ENCODE assay signal across 27 mouse cellular contexts in genomic region chr17:70664484-70665040, GRCm38 (mm10).
DNase-seq lines count a peak whose midpoint lies in the region; ATAC-seq and TF ChIP-seq lines count a peak whose summit lies in the region.
"Had no signal": no experiment of that assay in that cellular context is flagged by ENCODE, and none has a peak within 500 bp of the region (broad histone marks: within the 10 kb centered on the region; RNA-seq: fewer than 3 reads in every experiment).

No protein-coding gene starts in this region.

- no peak overlapping the region for H3K9ac ChIP-seq in hindbrain, embryonic 13.5 days
- no peak overlapping the region for H3K9ac ChIP-seq in midbrain, embryonic 12.5 days (replicated peaks)
- no peak overlapping the region for H3K9ac ChIP-seq in midbrain, postnatal 0 days (replicated peaks; ENCODE audit: low read length, poor library complexity, severe bottlenecking)
- H3K9ac ChIP-seq: embryonic facial prominence, embryonic 12.5 days; embryonic facial prominence, embryonic 15.5 days; forebrain, postnatal 0 days; heart, embryonic 12.5 days; heart, embryonic 15.5 days; hindbrain, embryonic 12.5 days had no signal

- no peak overlapping the region for H3K4me3 ChIP-seq in hindbrain, embryonic 10.5 days
- H3K4me3 ChIP-seq in hindbrain, embryonic 13.5 days = no peak overlapping the region
- H3K4me3 ChIP-seq in layer of hippocampus, adult 2 months = no peak overlapping the region
- H3K4me3 ChIP-seq in midbrain, embryonic 12.5 days = no peak overlapping the region
- no peak overlapping the region for H3K4me3 ChIP-seq in midbrain, postnatal 0 days (ENCODE audit: low read depth, low read length)
- H3K4me3 ChIP-seq: embryonic facial prominence, embryonic 12.5 days; embryonic facial prominence, embryonic 15.5 days; gastrocnemius, adult 2 months; heart, embryonic 12.5 days; heart, embryonic 15.5 days; hindbrain, embryonic 12.5 days had no signal

- H3K4me2 ChIP-seq in hindbrain, embryonic 13.5 days = no peak overlapping the region
- no peak overlapping the region for H3K4me2 ChIP-seq in midbrain, embryonic 12.5 days (replicated peaks)
- H3K4me2 ChIP-seq in midbrain, postnatal 0 days (ENCODE audit: low read depth, low read length, poor library complexity, severe bottlenecking) = no peak overlapping the region
- H3K4me2 ChIP-seq: embryonic facial prominence, embryonic 12.5 days; embryonic facial prominence, embryonic 15.5 days; heart, embryonic 12.5 days; heart, embryonic 15.5 days; hindbrain, embryonic 12.5 days had no signal

- peaks cover 22% of the 10 kb centered on the region for H3K4me1 ChIP-seq in hindbrain, embryonic 10.5 days (replicated peaks)
- H3K4me1 ChIP-seq in hindbrain, embryonic 13.5 days (replicated peaks) = no peaks in the 10 kb centered on the region
- H3K4me1 ChIP-seq in midbrain, embryonic 12.5 days = peaks cover 10% of the 10 kb centered on the region
- no peaks in the 10 kb centered on the region for H3K4me1 ChIP-seq in midbrain, postnatal 0 days (ENCODE audit: insufficient read depth, low read length)
- H3K4me1 ChIP-seq: embryonic facial prominence, embryonic 12.5 days; embryonic facial prominence, embryonic 15.5 days; heart, embryonic 12.5 days; heart, embryonic 15.5 days had no signal

- peak overlapping the region; percentile 62 for H3K27ac ChIP-seq in hindbrain, embryonic 10.5 days
- H3K27ac ChIP-seq in hindbrain, embryonic 13.5 days = no peak overlapping the region
- H3K27ac ChIP-seq in layer of hippocampus, adult 2 months = peak overlapping the region; percentile 32; the same call in 1 of the 2 replicates
- H3K27ac ChIP-seq in midbrain, embryonic 12.5 days (replicated peaks) = no peak overlapping the region
- no peak overlapping the region for H3K27ac ChIP-seq in midbrain, postnatal 0 days (ENCODE audit: low read depth, low read length)
- H3K27ac ChIP-seq: embryonic facial prominence, embryonic 12.5 days; embryonic facial prominence, embryonic 15.5 days; gastrocnemius, adult 2 months; heart, embryonic 15.5 days; hindbrain, embryonic 12.5 days; hindbrain, postnatal 0 days had no signal

- DNase-seq in hindbrain, embryonic 10.5 days (ENCODE audit: low spot score) = no peak
- DNase-seq in layer of hippocampus, adult 2 months (ENCODE audit: low spot score in 2 of 2) = no peak
- no peak for DNase-seq in layer of hippocampus, postnatal 14 days (ENCODE audit: low spot score in 2 of 2)
- no peak for DNase-seq in midbrain, postnatal 0 days (ENCODE audit: low spot score)
- no peak for DNase-seq in left cerebral cortex, adult 18-20 months (ENCODE audit: low spot score in 2 of 2)
- DNase-seq: adrenal gland, adult 8-10 months; adrenal gland, postnatal 25 days; cerebellum, adult 11 months; cerebellum, adult 2 months; cerebellum, adult 9-11 months; cerebellum, postnatal 25 days; forebrain, postnatal 0 days; gastrocnemius, adult 2 months; gastrocnemius, postnatal 14 days; heart, adult 11 months; heart, postnatal 10 days; heart, postnatal 36 days had no signal

- no peaks in the 10 kb centered on the region for H3K36me3 ChIP-seq in hindbrain, embryonic 10.5 days
- no peaks in the 10 kb centered on the region for H3K36me3 ChIP-seq in hindbrain, embryonic 13.5 days
- H3K36me3 ChIP-seq in midbrain, embryonic 12.5 days = no peaks in the 10 kb centered on the region
- no peaks in the 10 kb centered on the region for H3K36me3 ChIP-seq in midbrain, postnatal 0 days (ENCODE audit: insufficient read depth, low read length)
- H3K36me3 ChIP-seq: embryonic facial prominence, embryonic 12.5 days; embryonic facial prominence, embryonic 15.5 days; heart, embryonic 12.5 days; heart, embryonic 15.5 days; hindbrain, embryonic 12.5 days had no signal

- H3K27me3 ChIP-seq in hindbrain, embryonic 10.5 days (ENCODE audit: insufficient read depth, poor library complexity, severe bottlenecking) = no peaks in the 10 kb centered on the region; the same call in 1 of the 2 replicates
- no peaks in the 10 kb centered on the region for H3K27me3 ChIP-seq in hindbrain, embryonic 13.5 days
- no peaks in the 10 kb centered on the region for H3K27me3 ChIP-seq in midbrain, embryonic 12.5 days
- no peaks in the 10 kb centered on the region for H3K27me3 ChIP-seq in midbrain, postnatal 0 days (ENCODE audit: insufficient read depth, low read length)
- H3K27me3 ChIP-seq: embryonic facial prominence, embryonic 12.5 days; embryonic facial prominence, embryonic 15.5 days; heart, embryonic 15.5 days; hindbrain, embryonic 12.5 days had no signal

- H3K9me3 ChIP-seq in hindbrain, embryonic 10.5 days = no peaks in the 10 kb centered on the region
- no peaks in the 10 kb centered on the region for H3K9me3 ChIP-seq in hindbrain, embryonic 13.5 days
- no peaks in the 10 kb centered on the region for H3K9me3 ChIP-seq in midbrain, embryonic 12.5 days
- H3K9me3 ChIP-seq in midbrain, postnatal 0 days (ENCODE audit: low read length) = no peaks in the 10 kb centered on the region
- H3K9me3 ChIP-seq: embryonic facial prominence, embryonic 12.5 days; embryonic facial prominence, embryonic 15.5 days; heart, embryonic 12.5 days; heart, embryonic 15.5 days; hindbrain, embryonic 12.5 days had no signal

- no peak for TF ChIP-seq CTCF in layer of hippocampus, adult 2 months (conservative IDR thresholded peaks at IDR 0.05)
- TF ChIP-seq CTCF in midbrain, postnatal 0 days (IDR thresholded peaks at IDR 0.05) = no peak

- no peak for ATAC-seq in hindbrain, embryonic 13.5 days (ENCODE audit: low FRiP score)
- peak; percentile 50; the same call in 1 of the 2 replicates for ATAC-seq in midbrain, embryonic 12.5 days (ENCODE audit: low FRiP score, low read depth)
- ATAC-seq in midbrain, postnatal 0 days (ENCODE audit: low FRiP score) = no peak
- ATAC-seq: activated CD4-positive, CD25-positive, alpha-beta regulatory T cell, adult 4 months; forebrain, embryonic 14.5 days; forebrain, postnatal 0 days; hindbrain, postnatal 0 days had no signal

Comparison
In these comparisons a context has a peak if more than half of its experiments do, and no peak if none do; other contexts are left out.
1. H3K27ac ChIP-seq: peak in hindbrain, embryonic 10.5 days (single experiment) and layer of hippocampus, adult 2 months (single experiment); none in hindbrain, embryonic 13.5 days (single experiment), midbrain, embryonic 12.5 days (single experiment) and midbrain, postnatal 0 days (single experiment).